Comparison of ENCODE assay signal across 19 mouse cellular contexts in the genomic region with DNA sequence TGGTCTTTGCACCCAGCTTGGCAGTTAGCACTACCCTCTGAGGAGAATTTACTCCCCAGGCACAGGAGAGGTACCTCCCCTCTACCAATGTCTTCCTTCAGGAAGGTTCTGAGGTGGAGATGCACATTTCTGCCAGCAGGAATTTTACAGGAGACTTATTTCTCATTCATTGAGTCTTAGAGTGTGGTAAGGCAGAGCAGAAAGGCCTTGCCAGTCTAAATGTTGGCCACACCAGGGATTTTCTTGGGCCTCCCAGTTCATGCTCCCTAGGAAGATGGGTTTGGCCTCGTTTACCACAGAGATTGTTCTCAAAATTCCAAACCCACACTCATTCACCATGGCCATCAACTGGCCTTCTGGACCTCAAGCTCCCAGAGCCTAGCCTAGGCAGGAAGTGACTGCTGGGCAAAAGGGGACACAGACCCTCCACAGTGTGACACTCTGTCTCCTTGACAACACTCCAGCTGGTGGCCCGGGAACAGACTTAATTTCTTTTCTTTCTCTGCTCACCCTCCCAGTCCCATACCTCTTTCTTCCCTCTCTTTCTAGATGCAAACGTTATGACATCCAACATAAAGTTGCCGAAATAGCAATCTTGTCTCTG. TPM values are rescaled to one million over a fixed set of nuclear protein-coding genes. Genes with fewer than 3 reads are reported as not detected.
DNase-seq lines count a peak whose midpoint lies in the region; ATAC-seq lines count a peak whose summit lies in the region.
"Had no signal": no experiment of that assay in that cellular context is flagged by ENCODE, and none has a peak within 500 bp of the region (broad histone marks: within the 10 kb centered on the region; RNA-seq: fewer than 3 reads in every experiment).

No protein-coding gene starts in this region.

- no peaks in the 10 kb centered on the region for H3K36me3 ChIP-seq in embryonic facial prominence, embryonic 10.5 days (replicated peaks)
- peaks cover 6% of the 10 kb centered on the region; the same call in 1 of the 2 replicates for H3K36me3 ChIP-seq in hindbrain, embryonic 13.5 days
- H3K36me3 ChIP-seq in midbrain, embryonic 15.5 days (replicated peaks) = no peaks in the 10 kb centered on the region
- H3K36me3 ChIP-seq: liver, embryonic 12.5 days had no signal

- H3K9ac ChIP-seq in hindbrain, embryonic 13.5 days = no peak overlapping the region
- no peak overlapping the region for H3K9ac ChIP-seq in midbrain, embryonic 15.5 days
- H3K9ac ChIP-seq: liver, embryonic 12.5 days had no signal

- intact Hi-C loops in left cerebral cortex, postnatal 36 days (cut with DNase I) = no loop called here

- H3K4me2 ChIP-seq in hindbrain, embryonic 13.5 days = no peak overlapping the region
- no peak overlapping the region for H3K4me2 ChIP-seq in midbrain, embryonic 15.5 days
- H3K4me2 ChIP-seq: liver, embryonic 12.5 days had no signal

- H3K27me3 ChIP-seq in embryonic facial prominence, embryonic 10.5 days (replicated peaks; ENCODE audit: low read depth, poor library complexity, severe bottlenecking) = peaks cover 99% of the 10 kb centered on the region
- peaks cover 98% of the 10 kb centered on the region for H3K27me3 ChIP-seq in hindbrain, embryonic 13.5 days
- H3K27me3 ChIP-seq in midbrain, embryonic 15.5 days (replicated peaks) = peaks cover 89% of the 10 kb centered on the region
- H3K27me3 ChIP-seq: CH12.LX; liver, embryonic 12.5 days had no signal

- H3K27ac ChIP-seq in embryonic facial prominence, embryonic 10.5 days (replicated peaks) = no peak overlapping the region
- H3K27ac ChIP-seq in hindbrain, embryonic 13.5 days = no peak overlapping the region
- no peak overlapping the region for H3K27ac ChIP-seq in midbrain, embryonic 15.5 days
- H3K27ac ChIP-seq: left cerebral cortex, adult 2 months; liver, embryonic 12.5 days had no signal

- 0 out of 2 replicates have a peak overlapping the region, but pooled peaks have one; percentile 5 for H3K4me3 ChIP-seq in embryonic facial prominence, embryonic 10.5 days
- no peak overlapping the region for H3K4me3 ChIP-seq in hindbrain, embryonic 13.5 days
- H3K4me3 ChIP-seq in midbrain, embryonic 15.5 days = no peak overlapping the region
- H3K4me3 ChIP-seq: left cerebral cortex, adult 2 months; liver, embryonic 12.5 days had no signal

- H3K4me1 ChIP-seq in embryonic facial prominence, embryonic 10.5 days = peaks cover 60% of the 10 kb centered on the region
- peaks cover 37% of the 10 kb centered on the region for H3K4me1 ChIP-seq in hindbrain, embryonic 13.5 days (replicated peaks)
- H3K4me1 ChIP-seq in midbrain, embryonic 15.5 days = peaks cover 16% of the 10 kb centered on the region
- H3K4me1 ChIP-seq: liver, embryonic 12.5 days had no signal

- 0 out of 2 replicates have a peak, but pooled peaks have one; percentile 32 for ATAC-seq in hindbrain, embryonic 13.5 days (ENCODE audit: low FRiP score)
- peak; percentile 63 for ATAC-seq in midbrain, embryonic 15.5 days (replicated peaks)
- ATAC-seq: liver, embryonic 12.5 days; Patski had no signal

- DNase-seq in embryo, embryonic 10 days (ENCODE audit: low spot score) = peak; percentile 73
- DNase-seq in embryonic facial prominence, embryonic 10.5 days (ENCODE audit: low spot score) = peak; percentile 44
- DNase-seq in frontal cortex, postnatal 25 days (ENCODE audit: low spot score in 2 of 2) = no peak
- DNase-seq in thymus, postnatal 4 days = no peak
- no peak for DNase-seq in right cerebral cortex, postnatal 25 days
- DNase-seq in left cerebral cortex, postnatal 36 days (ENCODE audit: low spot score in 2 of 2) = no peak
- DNase-seq: adrenal gland, postnatal 14 days; kidney, postnatal 25 days had no signal

- H3K9me3 ChIP-seq in embryonic facial prominence, embryonic 10.5 days = no peaks in the 10 kb centered on the region
- no peaks in the 10 kb centered on the region for H3K9me3 ChIP-seq in hindbrain, embryonic 13.5 days
- H3K9me3 ChIP-seq in midbrain, embryonic 15.5 days = no peaks in the 10 kb centered on the region
- H3K9me3 ChIP-seq: liver, embryonic 12.5 days had no signal

- WGBS in embryonic facial prominence, embryonic 10.5 days = 20% methylated on average over 4 of the region's 4 CpGs
- 8% methylated on average over 4 of the region's 4 CpGs for WGBS in hindbrain, embryonic 13.5 days
- 22% methylated on average over 4 of the region's 4 CpGs for WGBS in midbrain, embryonic 15.5 days

RNA-seq across cellular contexts. Expression of a gene that starts 40.3 kb away (rescaled TPM):
- polyA plus RNA-seq in embryonic facial prominence, embryonic 10.5 days (2016; fragmentation: Nextera tagmentation; extraction: Ambion mirVana) = 2.8 and 3.2 TPM in 2 replicates
- 0.10 and 0.74 TPM in 2 replicates for polyA plus RNA-seq in hindbrain, embryonic 13.5 days (2015; fragmentation: Nextera tagmentation; extraction: Ambion mirVana)
- polyA plus RNA-seq in midbrain, embryonic 15.5 days (2015; fragmentation: Nextera tagmentation; extraction: Ambion mirVana) = 4.1 and 4.2 TPM in 2 replicates
- 10 to 100 TPM; 24.9 to 33.5 TPM for total RNA-seq in left cerebral cortex, postnatal 36 days (2021)
- total RNA-seq: adrenal gland, postnatal 14 days; CH12.LX; gastrocnemius, postnatal 4 days had no signal
- polyA plus RNA-seq: heart, embryonic 14.5 days; intestine, embryonic 14.5 days; liver, embryonic 12.5 days; Patski; spleen, adult 2 months; testis, adult 2 months had no signal

Comparison
In these comparisons a context has a peak if more than half of its experiments do, and no peak if none do; other contexts are left out.
1. DNase-seq: peak in embryo, embryonic 10 days (single experiment) and embryonic facial prominence, embryonic 10.5 days (single experiment); none in frontal cortex, postnatal 25 days (0 of 2), thymus, postnatal 4 days (single experiment), right cerebral cortex, postnatal 25 days (single experiment) and left cerebral cortex, postnatal 36 days (0 of 2).